Mouse (Mus musculus) ES-Bruce4 (cell line): Measurements from ENCODE around the gene Gm13289. TPM values are rescaled to one million over a fixed set of nuclear protein-coding genes. Genes with fewer than 3 reads are reported as not detected.
"Not testable (repeated sequence)": the region's sequence is repeated elsewhere in the genome, so short reads cannot be mapped to it uniquely, and the experiment has no call there.

Experiments
- H3K27ac ChIP-seq: 2 replicates; pipeline ENCODE4 v1.5.1; 2012; ENCODE audit warnings: low read length, inconsistent platforms; ENCODE audit not compliant: insufficient read depth
- H3K27me3 ChIP-seq: 2 replicates; pipeline ENCODE4 v1.6.1; 2012; ENCODE audit warnings: mild to moderate bottlenecking, low read length, inconsistent platforms; ENCODE audit not compliant: control insufficient read depth, poor library complexity, insufficient read depth, severe bottlenecking
- H3K36me3 ChIP-seq: 2 replicates; pipeline ENCODE4 v1.6.1; 2012; ENCODE audit warnings: inconsistent platforms, mild to moderate bottlenecking, low read length, moderate library complexity; ENCODE audit not compliant: control insufficient read depth, poor library complexity, insufficient read depth, severe bottlenecking
- H3K4me1 ChIP-seq: one replicate; pipeline ENCODE4 v1.8.1; 2011; ENCODE audit warnings: low read length; ENCODE audit not compliant: control insufficient read depth, insufficient read depth
- H3K4me3 ChIP-seq: 2 replicates; pipeline ENCODE4 v1.5.1; 2011; ENCODE audit warnings: low read depth, mild to moderate bottlenecking, low read length
- H3K9ac ChIP-seq: 2 replicates; pipeline ENCODE4 v1.6.1; 2012; ENCODE audit warnings: low read depth, mild to moderate bottlenecking, inconsistent platforms; ENCODE audit not compliant: poor library complexity, severe bottlenecking
- H3K9me3 ChIP-seq: replicated peaks from 2 replicates; pipeline ENCODE4 v1.6.1; 2012; ENCODE audit warnings: mild to moderate bottlenecking, low read length, inconsistent platforms; ENCODE audit not compliant: control insufficient read depth, poor library complexity, insufficient read depth, severe bottlenecking
- CTCF ChIP-seq: IDR thresholded peaks from one replicate; pipeline ENCODE4 v1.8.1; 2011; ENCODE audit warnings: low read depth, low read length
- polyA plus RNA-seq: library from polyadenylated mRNA; stranded (reverse); fragments of >200 nt; gene quantifications from 2 replicates; pipeline ENCODE4 v1.2.4, GENCODE M21; 2011; ENCODE audit warnings: low read depth; ENCODE audit not compliant: missing spikeins, insufficient read depth, insufficient read length

Gm13289 gene
- polyA plus RNA-seq, 1 experiment = not detected

- H3K27ac ChIP-seq, H3K4me1 ChIP-seq, H3K4me3 ChIP-seq, H3K36me3 ChIP-seq, H3K9me3 ChIP-seq, H3K27me3 ChIP-seq, H3K9ac ChIP-seq: not testable (repeated sequence)
- TF ChIP-seq CTCF = peak; percentile 28
These were observed 11.7 kb downstream of the Gm13289 start, which contains the start of gene Gm13277 for GRCm38 (mm10) chr4:88788402-88788801. Gm13277 (plus strand) TSS chr4:88788632.

GRCm38 (mm10) chr4:88791250-88791649 is 14.5 kb downstream of the Gm13289 start, which contains the start of gene Gm13278:
Gm13278 (plus strand) TSS chr4:88791550.
- not testable (repeated sequence) for H3K4me1 ChIP-seq, H3K27ac ChIP-seq, H3K9me3 ChIP-seq, H3K4me3 ChIP-seq, H3K27me3 ChIP-seq, H3K36me3 ChIP-seq, H3K9ac ChIP-seq

GRCm38 (mm10) chr4:88793936-88794675 is 17.4 kb downstream of the Gm13289 start, which contains the start of gene Gm13275:
Gm13275 (plus strand) TSS chr4:88794487.
- not testable (repeated sequence) for H3K4me3 ChIP-seq, H3K27me3 ChIP-seq, H3K27ac ChIP-seq, H3K36me3 ChIP-seq, H3K9me3 ChIP-seq, H3K4me1 ChIP-seq, H3K9ac ChIP-seq

- H3K9me3 ChIP-seq, H3K27ac ChIP-seq: not testable (repeated sequence)
These were observed 20.4 kb downstream of the Gm13289 start, which contains the start of gene Gm13279 for GRCm38 (mm10) chr4:88797097-88797496. Gm13279 (plus strand) TSS chr4:88797397.

GRCm38 (mm10) chr4:88799365-88799764 is 22.6 kb downstream of the Gm13289 start, which contains the start of gene Gm13285:
Gm13285 (plus strand) TSS chr4:88799665.
- not testable (repeated sequence) for H3K4me1 ChIP-seq, H3K27me3 ChIP-seq, H3K36me3 ChIP-seq

More at GRCm38 (mm10) chr4:88797097-88797496, 20.4 kb downstream of the Gm13289 start, which contains the start of gene Gm13279:
- not testable (repeated sequence) for H3K4me1 ChIP-seq, H3K9ac ChIP-seq, H3K4me3 ChIP-seq, H3K27me3 ChIP-seq, H3K36me3 ChIP-seq

GRCm38 (mm10) chr4:88802954-88803353 is 26.2 kb downstream of the Gm13289 start, which contains the start of gene Gm13287:
Gm13287 (plus strand) TSS chr4:88803254.
- not testable (repeated sequence) for H3K27ac ChIP-seq, H3K9me3 ChIP-seq, H3K9ac ChIP-seq

More at GRCm38 (mm10) chr4:88799365-88799764, 22.6 kb downstream of the Gm13289 start, which contains the start of gene Gm13285:
- H3K27ac ChIP-seq, H3K4me3 ChIP-seq, H3K9me3 ChIP-seq, H3K9ac ChIP-seq: not testable (repeated sequence)

GRCm38 (mm10) chr4:88805231-88805630 is 28.5 kb downstream of the Gm13289 start, which contains the start of gene Gm13288:
Gm13288 (plus strand) TSS chr4:88805531.
- H3K27me3 ChIP-seq, H3K4me1 ChIP-seq, H3K9ac ChIP-seq, H3K36me3 ChIP-seq, H3K9me3 ChIP-seq, H3K27ac ChIP-seq, H3K4me3 ChIP-seq: not testable (repeated sequence)

More at GRCm38 (mm10) chr4:88802954-88803353, 26.2 kb downstream of the Gm13289 start, which contains the start of gene Gm13287:
- H3K4me1 ChIP-seq, H3K36me3 ChIP-seq, H3K27me3 ChIP-seq, H3K4me3 ChIP-seq: not testable (repeated sequence)

- not testable (repeated sequence) for H3K9ac ChIP-seq, H3K4me3 ChIP-seq, H3K27me3 ChIP-seq, H3K36me3 ChIP-seq, H3K27ac ChIP-seq, H3K9me3 ChIP-seq, H3K4me1 ChIP-seq
These were observed 29.0 kb downstream of the Gm13289 start for GRCm38 (mm10) chr4:88805761-88806160.
